Mouse (Mus musculus) E14TG2a.4 (cell line): Measurements from ENCODE around the gene Mpg.
"Not testable (repeated sequence)": the region's sequence is repeated elsewhere in the genome, so short reads cannot be mapped to it uniquely, and the experiment has no call there.

Experiments used
- H3K27me3 ChIP-seq: 2 replicates; pipeline ENCODE4 v1.6.1; 2014; ENCODE audit warnings: low read length, control low read depth; ENCODE audit not compliant: insufficient read depth
- H3K36me3 ChIP-seq: 2 replicates; pipeline ENCODE4 v1.6.1; 2014; ENCODE audit warnings: low read length, control low read depth; ENCODE audit not compliant: insufficient read depth
- H3K4me1 ChIP-seq: replicated peaks from 2 replicates; pipeline ENCODE4 v1.6.1; 2014; ENCODE audit warnings: low read depth, low read length, control low read depth
- H3K4me3 ChIP-seq: replicated peaks from 2 replicates; pipeline ENCODE4 v1.5.1; 2014; ENCODE audit warnings: mild to moderate bottlenecking, low read length
- H3K9me3 ChIP-seq: 2 replicates; pipeline ENCODE4 v1.6.1; 2014; ENCODE audit warnings: low read length, control low read depth
- CTCF ChIP-seq: conservative IDR thresholded peaks from 2 replicates; pipeline ENCODE4 v1.5.1; 2014; ENCODE audit warnings: low read length
- NANOG ChIP-seq: IDR thresholded peaks from 2 replicates; pipeline ENCODE4 v1.6.1; 2014; ENCODE audit warnings: borderline replicate concordance, low read length, mixed read lengths
- POU5F1 ChIP-seq: IDR thresholded peaks from 2 replicates; pipeline ENCODE4 v1.6.1; 2014; ENCODE audit warnings: low read length, borderline replicate concordance

Mpg gene

GRCm38 (mm10) chr11:32198256-32198955 is 27.9 kb upstream of the Mpg start:
- Histone ChIP-seq H3K27me3 (peaks cover 36% of the 10 kb centered on the region), H3K4me1 (peaks cover 32% of the 10 kb centered on the region), H3K9me3 (no peaks in the 10 kb centered on the region), H3K36me3 (no peaks in the 10 kb centered on the region), H3K4me3 (no peak overlapping the region)
- no peak for TF ChIP-seq CTCF
- TF ChIP-seq POU5F1 = no peak
- TF ChIP-seq NANOG = no peak

GRCm38 (mm10) chr11:32199230-32199629 is 27.1 kb upstream of the Mpg start:
- Histone ChIP-seq H3K36me3 (no peaks in the 10 kb centered on the region), H3K4me1 (peaks cover 25% of the 10 kb centered on the region), H3K9me3 (no peaks in the 10 kb centered on the region), H3K4me3 (no peak overlapping the region), H3K27me3 (peaks cover 36% of the 10 kb centered on the region)
- TF ChIP-seq POU5F1 (no peak), NANOG (no peak), CTCF (no peak)

- no peaks in the 10 kb centered on the region for H3K36me3 ChIP-seq
- H3K4me3 ChIP-seq = no peak within 1 kb of the TSS
- H3K4me1 ChIP-seq = peaks cover 23% of the 10 kb centered on the region
- peaks cover 27% of the 10 kb centered on the region for H3K27me3 ChIP-seq
- H3K9me3 ChIP-seq = no peaks in the 10 kb centered on the region
- TF ChIP-seq CTCF (no peak), POU5F1 (no peak), NANOG (no peak)
Observed at GRCm38 (mm10) chr11:32200075-32200601, 26.2 kb upstream of the Mpg start, which contains the start of gene Il9r. TSS of gene Il9r (minus strand) at chr11:32200279.

GRCm38 (mm10) chr11:32200992-32201391 is 25.3 kb upstream of the Mpg start:
- H3K4me1 ChIP-seq = peaks cover 25% of the 10 kb centered on the region
- H3K4me3 ChIP-seq, H3K36me3 ChIP-seq, H3K9me3 ChIP-seq: not testable (repeated sequence)
- TF ChIP-seq CTCF = peak; percentile 25
- H3K27me3 ChIP-seq = peaks cover 26% of the 10 kb centered on the region

- Histone ChIP-seq H3K27me3 (peaks cover 16% of the 10 kb centered on the region), H3K36me3 (peaks cover 8% of the 10 kb centered on the region), H3K4me3 (no peak overlapping the region), H3K9me3 (no peaks in the 10 kb centered on the region), H3K4me1 (peaks cover 33% of the 10 kb centered on the region)
- TF ChIP-seq NANOG = no peak
- no peak for TF ChIP-seq CTCF
- no peak for TF ChIP-seq POU5F1
Observed at GRCm38 (mm10) chr11:32201922-32202685, 24.2 kb upstream of the Mpg start.

- H3K27me3 ChIP-seq = peaks cover 13% of the 10 kb centered on the region
- no peaks in the 10 kb centered on the region for H3K9me3 ChIP-seq
- H3K36me3 ChIP-seq = peaks cover 39% of the 10 kb centered on the region
- H3K4me1 ChIP-seq = peaks cover 52% of the 10 kb centered on the region
- H3K4me3 ChIP-seq = peak within 1 kb of the TSS; percentile 90
- 0 out of 2 replicates have a peak, but pooled peaks have one; percentile 12 for TF ChIP-seq CTCF
- no peak for TF ChIP-seq POU5F1
Observed at GRCm38 (mm10) chr11:32205058-32205873, 21.0 kb upstream of the Mpg start, which contains the start of gene Snrnp25. TSS of gene Snrnp25 (plus strand) at chr11:32205415.

- peaks cover 93% of the 10 kb centered on the region for H3K36me3 ChIP-seq
- TF ChIP-seq NANOG (no peak), POU5F1 (no peak), CTCF (no peak)
- H3K4me1 ChIP-seq = peaks cover 97% of the 10 kb centered on the region
- H3K4me3 ChIP-seq = peak overlapping the region; percentile 48
- no peaks in the 10 kb centered on the region for H3K9me3 ChIP-seq
- no peaks in the 10 kb centered on the region for H3K27me3 ChIP-seq
Observed at GRCm38 (mm10) chr11:32210623-32211022, 15.7 kb upstream of the Mpg start.
